Mouse (Mus musculus) brain, adult 2 months (tissue): Measurements from ENCODE around the gene Kbtbd12.

Experiments
- DNase-seq: peaks from one replicate; pipeline ENCODE4 v3.0.0; 2011; ENCODE audit warnings: low read depth, low spot score

Kbtbd12 gene

DNA sequence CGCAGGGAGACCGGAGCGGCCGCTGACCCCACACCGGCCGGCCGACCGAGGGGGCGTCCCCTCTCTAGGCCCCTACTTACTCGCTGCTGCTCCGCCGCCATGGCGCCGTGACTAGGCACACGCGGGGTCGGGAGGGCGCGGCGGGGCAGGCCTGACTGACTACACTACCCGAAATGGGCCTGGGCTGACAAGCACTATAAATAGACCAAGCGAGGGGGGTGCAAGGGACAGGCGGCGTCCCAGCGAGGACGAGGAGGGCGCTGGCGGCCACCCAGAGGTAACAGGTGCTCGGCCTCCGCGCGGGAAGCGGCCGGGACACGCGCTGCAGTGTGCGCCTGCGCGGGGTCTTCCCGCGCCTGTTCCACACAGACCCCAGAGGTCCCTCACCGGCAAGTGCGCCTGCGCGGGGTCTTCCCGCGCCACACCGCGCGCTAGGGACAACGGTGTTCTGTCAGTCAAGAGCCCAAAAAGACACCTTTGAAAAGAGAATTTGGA is 10.4 kb downstream of the Kbtbd12 start:
- DNase-seq: peak; percentile 89

DNA sequence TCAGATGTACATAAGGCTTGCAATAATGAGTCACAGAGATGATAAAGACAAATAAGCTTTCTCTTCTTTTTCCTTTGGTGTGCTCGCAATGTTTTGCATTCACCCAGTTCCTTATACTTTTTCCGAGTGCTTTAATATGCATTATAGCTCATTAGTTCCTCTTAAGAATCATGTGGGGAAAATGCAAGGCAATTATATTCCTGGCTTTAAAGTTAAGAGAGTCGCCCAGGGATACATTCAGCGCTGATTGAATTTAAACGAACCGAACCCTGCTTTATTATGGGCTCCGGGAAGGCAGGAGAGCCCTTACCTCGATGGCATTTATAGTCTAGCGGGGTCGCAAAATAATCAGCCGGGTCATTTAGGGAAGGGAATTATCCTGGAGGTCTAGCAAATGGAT is 10.8 kb downstream of the Kbtbd12 start:
- DNase-seq: peak; percentile 27

DNA sequence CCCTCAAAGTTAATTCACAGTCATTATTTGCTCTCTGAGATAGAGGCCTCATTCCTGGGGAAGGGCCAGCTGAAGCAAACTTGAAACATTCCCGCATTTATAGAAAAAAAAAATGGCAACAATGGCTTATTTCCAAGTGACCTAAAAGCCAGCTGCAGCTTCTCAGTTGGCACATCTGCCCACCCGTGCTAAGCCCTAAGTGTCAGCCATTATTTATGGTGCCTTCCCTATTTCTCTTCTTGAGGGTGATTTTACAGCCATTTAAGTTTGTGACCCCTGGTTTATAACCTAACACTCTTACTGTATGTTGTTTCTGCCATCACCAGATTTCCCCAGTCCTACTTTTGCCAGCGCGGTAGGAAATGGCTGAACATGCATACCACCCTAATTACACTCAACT is 11.3 kb downstream of the Kbtbd12 start:
- DNase-seq: no peak

DNA sequence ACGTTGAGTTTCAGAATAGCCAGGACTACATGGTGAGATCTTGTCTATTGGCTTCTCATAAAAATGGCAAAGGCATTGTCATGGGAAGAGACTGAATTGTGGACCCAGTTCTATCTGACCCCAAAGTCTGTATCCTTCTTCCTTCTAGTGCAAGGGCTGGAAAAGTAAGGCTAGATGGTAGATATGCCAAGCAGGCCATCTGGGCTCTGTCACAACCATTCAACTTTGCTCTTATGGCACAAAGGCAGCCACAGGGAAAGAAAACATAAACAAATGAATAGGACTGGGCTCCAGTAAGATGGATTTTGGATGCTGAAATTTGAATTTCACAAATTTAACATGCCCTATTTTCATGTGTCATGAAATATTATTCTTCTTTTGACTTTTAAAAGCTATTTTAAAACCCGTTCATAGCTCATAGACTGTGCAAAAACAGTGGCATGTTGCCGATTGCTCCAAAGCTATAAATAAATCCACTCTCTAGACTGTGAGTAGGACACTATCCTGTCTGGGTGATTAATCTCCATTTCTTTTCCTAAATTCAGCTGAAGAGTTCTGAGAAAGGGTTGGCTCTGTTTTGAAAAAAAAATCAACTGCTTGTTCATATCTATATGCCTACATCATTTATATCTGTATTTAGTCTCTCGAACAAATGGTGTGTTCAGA is 15.8 kb downstream of the Kbtbd12 start:
- DNase-seq: peak; percentile 86

DNA sequence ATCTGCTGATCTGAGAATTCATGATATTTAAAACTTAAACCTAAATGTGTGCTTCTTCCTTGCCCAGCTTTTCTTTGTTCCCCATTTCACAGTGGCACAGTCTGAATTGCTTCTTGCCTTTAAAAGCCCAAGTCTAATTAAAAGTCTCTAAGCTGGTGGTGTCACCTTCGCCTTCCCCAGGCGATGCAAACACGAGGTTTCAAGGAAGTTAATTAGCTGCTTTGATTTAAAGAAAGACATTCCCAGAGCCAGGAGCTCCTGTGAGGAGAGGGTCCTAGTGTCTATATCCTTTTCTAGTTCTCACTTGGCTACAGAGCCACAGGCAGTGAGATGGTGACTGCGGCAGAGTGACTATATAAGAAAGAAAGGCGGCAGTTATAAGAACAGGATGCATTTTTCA is 18.2 kb downstream of the Kbtbd12 start:
- DNase-seq: no peak

DNA sequence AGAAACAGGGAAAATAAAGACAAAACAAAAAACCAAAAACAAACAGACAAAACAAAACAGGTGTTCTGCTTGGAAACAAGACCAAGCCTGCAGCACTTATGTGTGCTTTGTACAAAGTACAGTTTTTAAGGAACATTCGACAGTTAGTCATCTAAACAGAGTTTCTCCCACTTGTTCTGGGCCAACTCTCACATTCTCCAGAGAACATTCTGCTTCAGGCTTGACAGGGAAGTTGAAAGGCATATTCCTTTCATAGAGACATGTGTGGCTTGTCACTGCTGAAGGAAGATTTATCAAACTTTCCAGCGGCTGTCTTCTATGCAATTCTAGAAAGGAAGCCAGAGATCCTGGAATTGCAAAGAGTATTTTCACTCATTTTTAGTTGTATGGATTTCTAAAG is 22.4 kb downstream of the Kbtbd12 start:
- peak; percentile 80 for DNase-seq

DNA sequence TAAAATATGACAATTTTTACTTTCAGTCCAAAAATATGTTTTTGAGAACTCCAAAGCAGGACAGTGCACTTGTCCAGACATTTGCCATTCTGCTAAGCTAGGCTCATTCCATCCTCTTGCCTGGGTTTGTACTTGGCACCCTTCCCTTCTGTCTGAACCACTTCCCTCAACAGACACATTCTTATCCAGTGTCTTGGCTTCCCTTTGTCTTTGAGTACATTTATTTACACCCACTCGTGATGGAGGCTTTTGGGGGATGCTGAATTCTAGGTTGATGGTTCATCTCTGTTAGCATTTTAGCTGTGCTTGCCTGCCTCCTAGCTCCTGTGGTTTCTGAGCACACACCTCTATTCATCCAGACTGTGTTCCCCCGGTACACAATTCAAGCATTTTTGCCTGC is 31.3 kb downstream of the Kbtbd12 start:
- DNase-seq: peak; percentile 55

DNA sequence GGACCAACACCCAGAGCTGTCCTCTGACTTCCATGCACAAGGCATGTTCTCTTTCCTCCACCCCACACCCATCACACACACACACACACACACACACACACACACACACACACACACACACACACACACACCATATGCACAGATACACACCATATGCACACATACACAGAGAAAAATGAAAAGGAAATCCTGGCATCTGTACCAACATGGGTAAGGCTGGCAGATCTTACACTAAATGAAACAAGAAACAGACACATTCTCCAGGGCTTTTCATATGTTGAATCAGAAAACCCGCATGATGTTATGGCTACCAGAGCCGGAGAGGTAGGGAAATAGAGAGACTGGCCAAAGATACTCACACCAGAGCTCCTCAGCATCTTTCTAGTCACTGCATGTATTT is 32.0 kb downstream of the Kbtbd12 start:
- DNase-seq: no peak

DNA sequence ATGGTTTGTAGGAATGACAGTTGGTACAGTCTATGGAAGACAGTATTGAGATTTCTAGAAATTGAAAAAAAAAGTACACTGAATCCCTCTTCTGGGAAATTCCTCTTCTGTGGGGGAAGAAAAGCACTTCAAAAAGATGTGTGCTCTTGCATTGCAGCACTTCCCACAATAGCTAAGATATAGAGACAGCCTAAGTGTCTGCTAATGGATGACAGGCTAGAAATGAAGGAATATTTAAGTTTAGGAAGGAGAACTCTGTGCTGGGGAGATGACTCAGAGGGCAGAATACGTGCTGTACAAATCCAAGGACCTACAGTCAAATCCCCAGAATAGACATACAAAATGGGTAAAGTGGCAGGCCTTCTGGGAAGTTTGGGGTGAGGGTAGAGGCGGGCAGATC is 32.5 kb downstream of the Kbtbd12 start:
- DNase-seq: peak; percentile 65

DNA sequence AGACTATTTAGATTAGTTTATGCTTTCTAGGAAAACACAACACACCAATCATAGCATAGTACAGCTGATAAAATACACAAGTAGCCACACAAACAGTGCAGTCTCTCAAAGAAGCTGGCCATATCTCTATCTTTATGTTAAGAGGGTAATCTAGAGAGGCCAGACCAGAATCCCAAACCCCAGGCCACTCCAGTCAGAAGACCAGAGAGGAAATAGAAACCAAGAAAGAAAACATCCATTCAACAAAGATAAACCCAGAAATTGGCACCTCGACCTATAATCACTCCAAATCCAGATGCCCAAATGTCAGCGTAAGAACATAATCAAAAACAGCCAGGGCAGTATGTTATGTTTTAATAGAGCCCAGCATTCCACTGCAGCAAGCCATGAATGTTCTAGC is 41.6 kb downstream of the Kbtbd12 start:
- no peak for DNase-seq

DNA sequence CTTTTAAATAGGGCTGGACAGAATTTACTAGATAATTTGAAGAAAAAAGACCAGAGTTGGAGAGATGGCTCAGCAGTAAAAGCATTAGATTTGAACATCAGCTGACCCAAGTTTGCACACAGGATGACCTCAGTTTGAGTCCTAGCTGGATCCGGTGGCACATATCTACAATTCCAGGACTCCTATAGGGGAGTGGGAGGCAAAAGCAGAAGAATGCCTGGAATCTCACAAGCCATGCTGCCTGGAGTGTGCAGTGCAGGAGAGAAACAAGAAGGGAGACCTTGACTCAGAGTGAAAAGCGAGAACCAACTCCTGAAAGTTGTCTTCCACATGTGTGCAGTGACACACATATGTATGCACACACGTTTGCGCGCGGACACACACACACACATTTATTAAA is 45.4 kb downstream of the Kbtbd12 start:
- DNase-seq: no peak

DNA sequence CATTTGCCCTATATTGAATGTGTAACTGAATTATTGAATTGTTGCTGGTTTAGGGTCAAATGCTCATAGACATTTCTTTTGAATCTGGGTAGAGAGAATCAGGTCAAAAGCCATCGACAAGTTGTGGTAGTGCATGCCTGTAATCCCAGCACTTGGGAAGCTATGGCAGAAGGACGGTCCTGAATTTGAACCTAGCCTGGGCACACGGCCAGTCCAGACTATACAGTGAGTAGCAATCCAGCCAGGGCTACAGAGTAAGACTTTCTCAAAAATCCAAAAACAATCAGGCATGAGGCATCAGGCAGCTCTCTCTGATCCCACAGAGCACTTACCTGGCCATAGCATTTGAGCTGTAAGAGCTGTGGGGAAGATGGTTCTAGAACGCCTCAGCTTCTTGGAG is 47.5 kb downstream of the Kbtbd12 start:
- DNase-seq: no peak

DNA sequence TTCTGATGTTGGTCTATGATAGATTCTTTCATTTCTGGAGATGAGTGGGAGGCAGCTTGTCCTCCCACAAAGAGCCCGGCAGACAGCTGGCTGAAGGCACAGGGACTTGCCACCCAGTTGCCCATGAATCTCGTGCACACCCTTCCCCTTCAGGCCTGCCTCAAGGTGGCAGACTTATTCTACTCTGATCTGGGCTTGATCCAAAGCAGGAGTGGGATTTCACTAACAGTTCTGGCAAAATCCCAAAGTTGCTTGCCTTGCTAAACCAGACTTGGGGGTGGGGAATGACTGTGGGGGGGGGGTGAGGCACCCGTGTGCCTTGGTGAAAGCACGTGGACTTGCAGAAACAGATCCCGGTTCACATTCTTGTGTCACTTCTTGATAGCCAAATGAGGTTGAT is 48.2 kb downstream of the Kbtbd12 start:
- peak; percentile 85 for DNase-seq

DNA sequence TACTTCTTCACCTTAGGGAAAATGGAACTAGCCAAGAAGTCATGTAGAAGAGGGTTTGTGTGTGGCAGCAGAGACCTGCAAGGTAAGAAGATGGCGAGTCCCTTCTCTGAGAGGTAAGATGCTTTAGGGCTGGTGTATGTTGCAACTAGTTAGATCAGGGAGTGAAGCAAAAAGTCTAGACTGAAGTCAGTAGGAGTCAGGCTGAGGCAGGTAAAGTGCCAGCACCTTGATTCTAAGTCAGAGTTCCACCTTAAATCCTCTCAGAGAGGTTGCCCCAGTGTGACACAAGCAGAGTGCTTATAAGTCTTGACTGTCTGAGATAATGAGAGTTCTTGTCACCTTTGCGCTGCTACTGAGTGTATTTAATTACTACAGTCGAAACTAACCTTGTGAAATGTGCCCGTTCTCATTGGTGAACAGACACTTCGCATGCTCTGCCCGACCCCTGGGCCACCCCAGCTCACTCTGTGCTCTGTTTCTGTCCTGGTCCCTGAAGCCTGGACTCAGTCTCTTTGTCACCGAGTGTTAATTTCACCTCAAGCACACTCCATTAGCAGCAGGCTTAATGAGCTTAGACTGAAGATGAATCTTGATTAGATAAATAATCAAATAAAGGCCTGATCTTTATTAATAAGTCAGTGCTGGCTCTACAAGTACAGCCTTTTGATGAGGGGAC is 49.0 kb downstream of the Kbtbd12 start:
- no peak for DNase-seq

DNA sequence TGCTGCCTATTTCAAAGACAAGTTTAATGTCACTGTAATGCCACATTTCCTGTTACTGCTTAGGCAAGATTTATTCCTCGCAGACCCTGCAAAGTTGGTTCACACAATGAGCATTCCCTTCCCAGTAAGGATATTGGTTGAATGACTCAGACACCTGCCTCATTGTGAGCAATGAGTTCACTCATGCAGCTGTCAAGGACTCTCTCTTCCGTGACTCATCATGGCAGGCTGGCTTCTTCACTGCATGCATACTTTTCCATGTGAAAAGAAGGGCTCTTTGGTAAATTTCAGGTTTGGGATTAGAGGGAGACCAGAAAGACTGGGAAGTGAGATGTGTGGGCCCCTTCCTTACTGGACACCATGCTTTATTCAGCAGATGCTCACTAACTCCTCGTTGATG is 50.7 kb downstream of the Kbtbd12 start:
- DNase-seq: peak; percentile 77

DNA sequence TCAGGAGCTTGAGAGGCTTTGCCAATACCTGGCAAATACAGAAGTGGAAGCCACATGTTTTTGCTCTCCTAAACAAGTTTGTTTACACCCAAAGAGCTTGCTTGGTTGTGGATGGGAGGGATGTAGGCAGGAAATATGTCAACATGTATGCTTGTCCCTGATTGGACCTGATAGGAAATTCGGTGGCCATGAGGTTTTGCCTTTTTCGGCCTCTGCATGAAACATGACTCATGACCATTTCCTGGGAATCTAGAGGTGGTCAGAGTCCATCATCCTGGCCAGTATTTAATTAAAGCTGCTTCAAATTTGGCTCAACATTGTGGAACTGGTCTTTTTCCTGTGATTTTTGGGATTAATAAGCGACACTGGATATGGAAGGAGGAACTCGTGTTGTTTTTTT is 53.8 kb downstream of the Kbtbd12 start:
- DNase-seq: no peak

DNA sequence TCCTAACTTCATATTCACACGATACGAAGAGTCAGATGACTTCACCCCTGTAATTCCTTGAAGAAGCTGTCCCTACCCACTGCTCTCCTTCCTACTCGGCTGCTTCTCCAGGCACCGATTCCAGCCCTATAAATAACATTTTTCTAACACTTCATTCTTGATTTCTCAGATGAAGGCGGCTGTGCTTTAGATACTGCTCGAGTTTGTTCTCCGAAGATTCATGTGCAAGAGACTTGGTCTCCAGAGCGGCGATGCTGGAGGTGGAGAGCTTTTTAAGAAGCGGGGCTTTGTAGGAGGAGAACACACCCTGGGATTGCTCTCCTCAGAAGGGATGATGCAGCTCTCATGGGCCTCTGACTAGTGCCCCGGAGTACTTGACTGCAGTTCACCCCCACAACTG is 61.3 kb downstream of the Kbtbd12 start:
- DNase-seq: peak; percentile 92

DNA sequence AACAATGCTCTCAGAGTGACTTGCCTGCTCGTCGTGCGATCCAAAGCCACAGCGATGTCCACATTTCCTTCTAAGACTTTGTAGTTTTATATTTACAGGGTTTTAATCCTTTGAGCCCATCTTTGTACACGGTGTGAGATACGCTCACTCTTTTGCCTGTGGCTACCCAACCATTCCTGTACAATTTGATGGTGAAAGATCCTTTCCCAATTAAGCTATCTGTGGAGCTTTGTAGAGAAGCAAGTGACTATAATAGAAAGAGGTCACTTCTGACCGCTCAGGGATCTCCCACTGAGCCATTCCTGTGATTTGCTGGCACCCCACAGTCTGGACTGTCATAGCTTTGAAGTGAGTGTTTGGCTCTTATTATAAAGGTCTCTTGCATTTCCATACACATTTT is 71.1 kb downstream of the Kbtbd12 start:
- DNase-seq: peak; percentile 34

DNA sequence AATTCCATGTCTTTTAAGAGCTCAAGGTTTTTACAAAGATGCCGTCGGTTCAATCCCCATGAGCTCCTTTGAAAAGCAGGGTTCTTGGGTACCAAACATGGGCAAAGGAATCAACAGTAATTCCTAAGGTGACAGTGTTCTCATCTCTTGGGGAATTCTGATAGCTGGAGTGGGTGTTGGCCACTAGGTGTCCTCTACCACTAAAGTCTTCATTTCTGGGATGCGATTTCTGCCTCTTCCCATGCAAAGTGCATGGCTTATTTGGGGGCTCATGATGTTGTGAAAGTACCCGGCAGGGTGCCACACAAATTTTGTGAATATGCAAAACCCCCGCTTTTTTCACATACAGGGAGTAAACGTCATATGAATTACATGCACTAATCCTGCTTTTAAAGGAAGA is 72.7 kb downstream of the Kbtbd12 start:
- peak; percentile 72 for DNase-seq

DNA sequence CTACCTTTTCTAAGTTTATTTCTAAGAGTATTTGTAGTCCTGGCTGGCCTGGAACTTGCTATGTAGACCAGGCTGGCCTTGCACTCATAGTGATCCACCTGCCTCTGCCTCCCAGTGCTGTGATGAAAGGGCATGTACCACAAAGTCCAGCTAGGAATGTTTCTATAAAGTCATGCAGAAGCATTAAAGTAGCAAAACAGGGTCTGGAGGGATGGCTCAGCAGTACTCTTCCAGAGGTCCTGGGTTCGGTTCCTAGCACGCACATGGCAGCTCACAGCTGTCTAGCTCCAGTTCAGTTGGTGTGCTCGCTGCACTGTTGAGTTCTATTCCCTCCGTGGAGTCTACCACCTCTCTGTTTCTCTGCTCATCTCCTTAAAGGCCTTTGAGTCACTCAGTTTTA is 77.6 kb downstream of the Kbtbd12 start:
- DNase-seq: no peak

DNA sequence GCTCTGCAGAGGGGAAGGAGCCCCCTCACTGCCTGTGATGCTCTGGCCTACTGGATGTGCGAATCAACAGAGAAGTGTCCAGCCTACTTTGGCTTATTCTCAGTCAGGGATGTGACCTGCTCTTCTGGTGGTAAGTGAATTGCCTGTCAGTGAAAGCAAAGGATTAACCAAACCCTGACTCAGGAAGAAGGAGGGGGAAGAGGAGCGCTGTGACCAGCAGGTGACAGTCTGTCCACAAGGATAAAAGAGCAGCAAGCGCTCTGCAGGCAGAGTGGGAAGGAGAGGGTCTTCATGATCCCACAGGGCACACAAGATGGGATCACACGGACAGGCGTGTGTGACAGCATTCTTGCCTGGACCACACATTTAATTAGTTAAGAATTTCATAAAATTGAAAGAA is 78.1 kb downstream of the Kbtbd12 start:
- peak; percentile 68 for DNase-seq

DNA sequence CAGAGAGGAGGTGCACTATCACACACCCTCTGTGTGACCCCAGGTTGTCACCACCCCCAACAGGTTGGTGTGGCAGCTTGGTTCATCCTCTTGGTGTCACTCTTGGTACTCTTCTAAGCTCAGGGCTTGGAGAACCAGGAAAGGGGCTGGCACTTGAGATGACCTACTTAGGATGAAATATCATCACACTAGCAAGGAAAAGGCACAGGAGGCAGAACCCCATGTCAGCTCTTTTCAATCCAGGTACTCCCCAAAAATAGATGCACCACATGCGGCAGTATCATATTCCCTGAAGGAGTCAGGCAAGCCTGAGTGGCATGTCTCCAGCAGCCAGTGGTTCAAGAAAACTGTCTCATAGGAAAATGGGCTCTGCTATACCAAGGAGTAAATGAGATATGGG is 79.7 kb downstream of the Kbtbd12 start:
- peak; percentile 96 for DNase-seq

DNA sequence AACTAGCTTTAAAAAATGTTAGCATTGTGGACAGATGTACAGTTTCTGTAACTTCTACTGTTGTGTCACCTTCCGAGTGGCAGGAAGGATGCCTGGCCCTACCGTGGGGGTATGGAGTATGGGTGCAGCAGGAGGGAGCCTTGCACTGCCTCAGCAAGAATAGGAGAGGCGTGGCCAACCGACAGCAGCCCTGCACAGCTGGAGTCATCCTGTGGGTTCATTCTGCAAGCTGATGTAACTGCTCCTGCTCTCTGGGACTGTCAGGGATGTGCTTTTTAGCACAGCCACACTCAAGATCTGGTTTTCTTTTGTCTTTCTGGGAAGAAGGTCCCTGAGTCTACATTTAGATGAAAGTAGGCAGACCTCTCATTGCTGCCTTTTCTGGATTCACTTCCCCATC is 80.2 kb downstream of the Kbtbd12 start:
- peak; percentile 54 for DNase-seq

DNA sequence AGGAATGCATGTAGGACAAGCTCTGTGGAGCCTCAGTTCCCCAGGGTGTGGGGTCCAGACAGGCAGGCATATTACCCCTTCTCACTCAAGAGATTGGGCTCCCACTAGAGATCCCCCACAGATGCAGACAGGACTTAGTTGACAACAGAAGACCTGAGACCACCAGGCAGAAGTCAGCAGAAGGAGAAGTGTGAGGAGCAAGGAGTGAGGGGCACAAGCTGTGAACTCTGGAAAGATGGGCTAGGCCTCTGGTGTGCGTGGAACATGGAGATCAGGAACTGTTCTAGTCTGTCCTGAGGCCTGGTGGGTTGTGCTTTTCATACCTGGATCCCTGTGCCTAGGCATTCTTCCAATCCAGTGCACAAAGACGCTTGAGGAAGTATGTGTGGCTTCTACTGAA is 87.8 kb downstream of the Kbtbd12 start:
- DNase-seq: no peak
